Mouse (Mus musculus) liver, embryonic 11.5 days (tissue): ENCODE data around the gene Erc2. TPM values are rescaled to one million over a fixed set of nuclear protein-coding genes. Genes with fewer than 3 reads are reported as not detected.

Experiments used
- ATAC-seq: fragments of 200-750 bp; cut with Nextera tagmentation; replicated peaks from 2 replicates; pipeline ENCODE4 v1.8.0; 2017; ENCODE audit warnings: moderate number of reproducible peaks, mild to moderate bottlenecking, moderate TSS enrichment, moderate library complexity; ENCODE audit not compliant: low FRiP score
- DNase-seq: peaks from one replicate; pipeline ENCODE4 v3.0.0-alpha.2; 2017; ENCODE audit warnings: low spot score
- H3K27ac ChIP-seq: fragments of 300-500 bp; sonication (generic); 2 replicates; pipeline ENCODE4 v1.5.1; 2014; ENCODE audit warnings: mild to moderate bottlenecking, low read depth, low read length, control low read depth
- H3K27me3 ChIP-seq: fragments of 300-500 bp; sonication (generic); replicated peaks from 2 replicates; pipeline ENCODE4 v1.6.1; 2014; ENCODE audit warnings: low read length, mixed read lengths; ENCODE audit not compliant: control insufficient read depth, insufficient read depth
- H3K36me3 ChIP-seq: fragments of 300-500 bp; sonication (generic); 2 replicates; pipeline ENCODE4 v1.6.1; 2014; ENCODE audit warnings: mild to moderate bottlenecking, low read length, moderate library complexity, mixed read lengths; ENCODE audit not compliant: control insufficient read depth, insufficient read depth
- H3K4me1 ChIP-seq: fragments of 300-500 bp; sonication (generic); replicated peaks from 2 replicates; pipeline ENCODE4 v1.6.1; 2014; ENCODE audit warnings: low read length, mixed read lengths; ENCODE audit not compliant: control insufficient read depth, insufficient read depth
- H3K4me2 ChIP-seq: fragments of 300-500 bp; sonication (generic); 2 replicates; pipeline ENCODE4 v1.6.1; 2014; ENCODE audit warnings: mild to moderate bottlenecking, control low read depth, moderate library complexity
- H3K4me3 ChIP-seq: fragments of 300-500 bp; sonication (generic); 2 replicates; pipeline ENCODE4 v1.5.1; 2014; ENCODE audit warnings: low read depth, low read length, control low read depth
- H3K9ac ChIP-seq: fragments of 300-500 bp; sonication (generic); 2 replicates; pipeline ENCODE4 v1.6.1; 2014; ENCODE audit warnings: low read depth, low read length, control low read depth
- H3K9me3 ChIP-seq: fragments of 300-500 bp; sonication (generic); 2 replicates; pipeline ENCODE4 v1.6.1; 2016; ENCODE audit warnings: low read length, inconsistent platforms, mixed read lengths; ENCODE audit not compliant: control insufficient read depth
- WGBS: fragments of 180-500 bp; shearing (Covaris S2); extraction: QIAGEN DNeasy Blood & Tissue Kit; methylation state at CpG from one replicate; pipeline ENCODE4 v1.1.7; 2014; 5-methylcytosine and 5-hydroxymethylcytosine counted together
- polyA plus RNA-seq: library from polyadenylated mRNA; unstranded; fragments of >200 nt; fragmentation: Nextera tagmentation; extraction: Ambion mirVana; gene quantifications from 2 replicates; pipeline ENCODE4 v1.2.1, GENCODE M21; 2014

Gene Erc2
- polyA plus RNA-seq, 1 experiment from 2014 or later, result 1.6 TPM

DNA sequence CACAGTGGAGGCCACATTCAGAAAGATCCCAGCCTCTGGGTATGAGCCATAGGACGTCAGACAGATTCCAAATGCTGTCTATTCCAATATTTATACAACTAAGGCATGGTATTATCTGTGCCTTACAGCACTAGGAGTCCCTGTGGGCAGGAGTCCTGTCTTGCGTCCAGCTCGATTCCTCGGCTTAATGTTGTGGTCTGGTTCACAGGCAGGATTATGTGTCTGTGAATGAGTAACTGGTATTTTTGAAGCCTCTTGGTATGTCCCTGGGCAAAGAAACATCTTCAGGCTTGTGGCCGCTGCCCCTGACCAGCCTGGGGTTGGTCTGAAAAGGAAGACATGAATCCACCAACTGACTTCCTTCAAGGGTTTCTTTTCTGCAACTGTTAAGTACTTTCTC is 153.1 kb downstream of the Erc2 start:
- WGBS, result 62% methylated on average over 5 of the region's 5 CpGs
- Histone ChIP-seq H3K4me1 (peaks cover 7% of the 10 kb centered on the region; the same call in 1 of the 2 replicates), H3K4me3 (no peak overlapping the region), H3K9ac (no peak overlapping the region), H3K4me2 (no peak overlapping the region), H3K27ac (no peak overlapping the region), H3K36me3 (no peaks in the 10 kb centered on the region), H3K27me3 (no peaks in the 10 kb centered on the region), H3K9me3 (no peaks in the 10 kb centered on the region)
- DNase-seq (no peak), ATAC-seq (no peak)

GRCm38 (mm10) chr14:27778503-27778902 is 156.3 kb downstream of the Erc2 start:
- H3K9me3 ChIP-seq, result no peaks in the 10 kb centered on the region
- no peak overlapping the region for H3K4me3 ChIP-seq
- no peak overlapping the region for H3K4me2 ChIP-seq
- no peaks in the 10 kb centered on the region for H3K27me3 ChIP-seq
- ATAC-seq (no peak), DNase-seq (no peak)
- no peak overlapping the region for H3K9ac ChIP-seq
- peaks cover 7% of the 10 kb centered on the region; the same call in 1 of the 2 replicates for H3K4me1 ChIP-seq
- H3K27ac ChIP-seq, result no peak overlapping the region
- H3K36me3 ChIP-seq, result no peaks in the 10 kb centered on the region
- WGBS, result 84% methylated on average over 8 of the region's 8 CpGs

DNA sequence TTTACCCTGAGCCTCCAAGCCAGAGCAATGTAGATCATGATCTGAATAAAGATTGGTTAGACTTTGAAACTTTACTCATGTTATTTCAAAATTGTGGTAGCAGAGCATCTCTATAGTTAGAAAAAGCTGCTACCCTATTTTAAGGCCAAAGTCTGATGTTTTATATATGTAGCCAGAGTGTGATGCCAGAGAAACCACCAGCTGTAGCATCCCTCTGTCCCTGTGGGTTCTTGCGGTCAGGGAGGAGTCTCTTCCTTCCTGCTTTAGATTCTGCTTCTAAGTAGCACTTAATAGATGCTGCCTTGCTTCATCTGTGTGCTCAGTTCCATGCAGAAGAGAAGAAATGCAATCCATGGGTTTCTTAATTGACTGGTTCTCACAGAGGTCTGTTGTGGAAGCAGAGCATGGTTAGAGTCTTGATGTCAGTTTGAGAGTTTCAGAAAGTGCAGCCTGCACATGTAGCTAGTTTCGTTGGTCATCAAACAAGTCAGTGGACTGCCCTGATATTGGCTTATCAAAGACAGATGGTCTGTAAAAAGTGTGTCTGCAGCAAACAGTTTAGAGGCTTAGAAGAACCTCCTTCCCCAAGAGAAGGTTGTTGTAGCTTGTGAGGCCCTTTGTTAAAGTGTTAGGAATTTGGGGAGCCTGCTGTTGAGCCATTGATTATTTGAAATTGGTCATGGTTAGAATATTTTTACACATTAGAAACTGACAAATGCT is 156.9 kb downstream of the Erc2 start:
- Histone ChIP-seq H3K9me3 (no peaks in the 10 kb centered on the region), H3K4me3 (no peak overlapping the region), H3K27ac (no peak overlapping the region), H3K4me1 (peaks cover 7% of the 10 kb centered on the region; the same call in 1 of the 2 replicates), H3K9ac (no peak overlapping the region), H3K36me3 (no peaks in the 10 kb centered on the region), H3K27me3 (no peaks in the 10 kb centered on the region), H3K4me2 (peak overlapping the region; percentile 1; the same call in 1 of the 2 replicates)
- WGBS, result 43% methylated on average over 2 of the region's 2 CpGs
- ATAC-seq (peak; percentile 84), DNase-seq (no peak)

DNA sequence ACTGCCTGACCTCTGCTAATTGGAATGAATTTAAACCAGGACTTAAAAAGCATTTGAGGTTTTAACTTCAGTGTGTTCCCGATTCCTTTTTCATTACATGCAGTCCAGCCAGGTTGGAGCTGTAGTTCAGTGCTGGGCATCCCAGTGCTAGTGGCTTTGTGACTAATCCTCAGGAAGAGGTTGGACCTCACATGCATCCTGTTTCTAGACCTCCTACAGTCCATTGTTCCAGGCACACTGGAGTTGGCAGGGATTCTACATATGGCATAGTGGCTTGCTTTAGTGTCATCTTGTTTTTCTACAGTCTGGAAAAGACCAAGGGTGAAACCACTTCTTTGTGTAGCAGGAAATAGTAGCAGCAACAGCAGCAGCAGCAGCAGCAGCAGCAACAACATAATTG is 159.0 kb downstream of the Erc2 start:
- 76% methylated on average over 1 of the region's 1 CpGs for WGBS
- Histone ChIP-seq H3K4me2 (no peak overlapping the region), H3K4me3 (no peak overlapping the region)

DNA sequence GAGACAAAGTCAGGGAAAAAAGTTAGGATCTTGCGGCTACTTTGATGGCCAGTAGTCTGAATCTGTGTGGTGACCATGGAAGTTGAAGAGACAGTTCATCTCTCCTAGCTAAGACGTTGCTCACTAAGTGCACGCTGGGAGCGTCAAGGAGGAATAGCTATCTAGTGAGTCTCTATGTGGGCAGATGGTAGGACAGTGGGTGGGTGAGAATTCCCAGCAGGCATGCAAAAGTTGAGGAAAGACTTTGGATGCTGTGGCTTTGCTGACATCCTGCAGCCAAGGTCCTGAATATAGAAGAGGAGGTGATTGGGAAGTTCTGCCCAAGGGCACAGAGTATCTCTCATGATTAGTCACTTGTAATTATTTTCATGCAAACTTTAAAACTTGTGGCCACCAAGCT is 162.6 kb downstream of the Erc2 start:
- WGBS, result 86% methylated on average over 4 of the region's 4 CpGs
- no peak for ATAC-seq
- H3K4me1 ChIP-seq, result no peaks in the 10 kb centered on the region

More for the DNA sequence above, 159.0 kb downstream of the Erc2 start:
- no peak for DNase-seq
- no peaks in the 10 kb centered on the region for H3K9me3 ChIP-seq
- no peaks in the 10 kb centered on the region for H3K27me3 ChIP-seq
- no peak for ATAC-seq
- peaks cover 7% of the 10 kb centered on the region; the same call in 1 of the 2 replicates for H3K4me1 ChIP-seq
- no peak overlapping the region for H3K27ac ChIP-seq
- H3K36me3 ChIP-seq, result no peaks in the 10 kb centered on the region
- no peak overlapping the region for H3K9ac ChIP-seq

DNA sequence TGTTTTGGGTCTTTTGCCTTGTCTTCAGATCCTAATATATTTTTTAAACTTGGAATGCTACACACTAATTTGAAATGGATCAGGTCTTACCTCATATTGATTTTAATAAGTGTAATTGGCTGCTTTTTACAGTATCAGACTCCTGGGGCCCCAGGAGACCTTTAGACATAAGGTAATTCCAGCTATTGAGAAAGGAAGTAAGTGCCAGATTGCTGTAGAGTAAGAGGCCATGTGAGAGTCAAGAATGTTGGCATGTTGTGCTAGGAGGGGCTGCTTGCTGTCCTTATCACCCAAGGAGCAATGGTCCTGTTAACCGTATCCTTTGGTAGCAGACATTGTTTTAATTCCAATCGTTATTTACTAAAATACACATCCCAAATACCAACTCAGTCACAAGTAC is 163.3 kb downstream of the Erc2 start:
- DNase-seq (no peak), ATAC-seq (no peak)
- Histone ChIP-seq H3K27me3 (no peaks in the 10 kb centered on the region), H3K4me3 (no peak overlapping the region), H3K36me3 (no peaks in the 10 kb centered on the region), H3K9ac (no peak overlapping the region), H3K4me2 (no peak overlapping the region), H3K27ac (no peak overlapping the region), H3K4me1 (no peaks in the 10 kb centered on the region), H3K9me3 (no peaks in the 10 kb centered on the region)
- WGBS, result 81% methylated on average over 2 of the region's 2 CpGs

More for the DNA sequence above, 162.6 kb downstream of the Erc2 start:
- Histone ChIP-seq H3K9ac (no peak overlapping the region), H3K4me2 (no peak overlapping the region), H3K27ac (no peak overlapping the region), H3K9me3 (no peaks in the 10 kb centered on the region), H3K27me3 (no peaks in the 10 kb centered on the region), H3K36me3 (no peaks in the 10 kb centered on the region), H3K4me3 (no peak overlapping the region)
- DNase-seq, result no peak

- ATAC-seq (peak; percentile 34; the same call in 1 of the 2 replicates), DNase-seq (no peak)
- Histone ChIP-seq H3K27ac (no peak overlapping the region), H3K4me3 (no peak overlapping the region), H3K9me3 (no peaks in the 10 kb centered on the region), H3K9ac (no peak overlapping the region), H3K4me1 (no peaks in the 10 kb centered on the region), H3K36me3 (no peaks in the 10 kb centered on the region), H3K4me2 (no peak overlapping the region), H3K27me3 (no peaks in the 10 kb centered on the region)
- WGBS, result 52% methylated on average over 6 of the region's 6 CpGs
Observed at GRCm38 (mm10) chr14:27789066-27789898, 167.1 kb downstream of the Erc2 start.

DNA sequence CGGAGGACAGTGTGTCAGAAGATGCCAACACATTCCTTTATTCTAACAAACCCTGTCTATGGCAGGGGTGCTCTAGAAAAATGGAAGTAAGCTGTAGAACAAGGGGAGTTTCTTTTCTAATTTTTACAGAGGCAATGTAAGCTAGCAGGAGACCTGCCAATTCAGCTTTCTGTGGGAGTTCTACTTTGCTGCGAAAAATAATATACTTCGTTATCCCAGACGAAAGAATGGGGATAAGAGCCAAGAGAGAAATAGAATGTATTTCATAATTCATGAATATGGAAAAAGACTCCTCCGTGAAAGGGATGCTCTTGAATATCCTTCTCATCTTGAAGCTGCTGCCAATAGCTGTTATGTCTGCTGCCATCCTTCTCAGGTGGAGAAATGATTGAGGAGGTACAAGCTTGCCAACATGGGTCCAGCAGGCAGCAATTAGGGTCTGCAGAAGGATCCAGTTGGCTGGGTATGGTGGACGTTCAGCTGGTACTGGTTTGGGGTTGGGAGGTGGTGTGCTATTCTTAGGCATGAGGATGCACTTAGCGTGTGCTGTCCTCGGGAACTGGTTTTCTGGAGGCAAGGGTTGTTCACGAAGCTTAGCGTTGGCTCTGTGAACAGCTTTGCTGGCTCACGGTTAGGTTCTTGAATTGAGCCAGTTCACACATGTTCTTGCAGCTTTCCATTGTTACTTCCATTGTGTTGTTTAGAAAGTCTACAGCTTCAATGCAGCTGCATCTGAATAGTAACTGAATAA is 176.1 kb downstream of the Erc2 start:
- Histone ChIP-seq H3K36me3 (no peaks in the 10 kb centered on the region), H3K9ac (no peak overlapping the region), H3K9me3 (no peaks in the 10 kb centered on the region), H3K4me1 (no peaks in the 10 kb centered on the region), H3K4me3 (no peak overlapping the region), H3K4me2 (no peak overlapping the region), H3K27me3 (no peaks in the 10 kb centered on the region), H3K27ac (no peak overlapping the region)
- no peak for DNase-seq
- ATAC-seq, result no peak
- 87% methylated on average over 11 of the region's 11 CpGs for WGBS
